Mouse (Mus musculus) heart, postnatal 4 days (tissue): ENCODE results near the gene Chaf1a. TPM values are rescaled to one million over a fixed set of nuclear protein-coding genes. Genes with fewer than 3 reads are reported as not detected.
A peak's percentile ranks its signal among the peaks of the same experiment; 100 is the strongest.

Experiments
- DNase-seq: peaks from one replicate; pipeline ENCODE4 v3.0.0; 2021
- total RNA-seq, 2 experiments: library from RNA; stranded (reverse); gene quantifications; 2 replicates each; pipeline ENCODE4 v1.2.3; 2021

Chaf1a gene
- 10 to 100 TPM; 13.3 to 14.8 TPM for total RNA-seq

GRCm38 (mm10) chr17:56040030-56040856 lies at the start of gene Chaf1a:
Gene Chaf1a, plus strand, starts transcription at chr17:56040439.
- peak; percentile 98 for DNase-seq

GRCm38 (mm10) chr17:55996007-55996406 lies 44.2 kb upstream of the Chaf1a start:
- no peak for DNase-seq

GRCm38 (mm10) chr17:55999794-56000499 lies 40.3 kb upstream of the Chaf1a start:
- no peak for DNase-seq

- no peak for DNase-seq
These were observed 37.2 kb upstream of the Chaf1a start for GRCm38 (mm10) chr17:56003000-56003399.

GRCm38 (mm10) chr17:56005415-56006061 lies 34.7 kb upstream of the Chaf1a start, which contains the start of the genes Stap2 and Mpnd:
Gene Stap2, minus strand, starts transcription at chr17:56005584.
Gene Mpnd, plus strand, starts transcription at chr17:56005711.
- peak; percentile 61 for DNase-seq

GRCm38 (mm10) chr17:56006956-56007355 lies 33.3 kb upstream of the Chaf1a start:
- DNase-seq = no peak

GRCm38 (mm10) chr17:56007444-56008355 lies 32.5 kb upstream of the Chaf1a start:
- no peak for DNase-seq

- peak; percentile 93 for DNase-seq
These were observed 31.7 kb upstream of the Chaf1a start for GRCm38 (mm10) chr17:56008356-56009087.

- peak; percentile 91 for DNase-seq
These were observed 30.9 kb upstream of the Chaf1a start for GRCm38 (mm10) chr17:56009088-56009961.

GRCm38 (mm10) chr17:56009962-56010240 lies 30.3 kb upstream of the Chaf1a start:
- DNase-seq = no peak

GRCm38 (mm10) chr17:56010255-56010654 lies 30.0 kb upstream of the Chaf1a start:
- no peak for DNase-seq

- DNase-seq = peak; percentile 89
These were observed 29.6 kb upstream of the Chaf1a start for GRCm38 (mm10) chr17:56010681-56011080.

GRCm38 (mm10) chr17:56011441-56011840 lies 28.8 kb upstream of the Chaf1a start:
- no peak for DNase-seq

GRCm38 (mm10) chr17:56015293-56015692 lies 24.9 kb upstream of the Chaf1a start:
- no peak for DNase-seq

- no peak for DNase-seq
These were observed 23.9 kb upstream of the Chaf1a start for GRCm38 (mm10) chr17:56016382-56016781.

GRCm38 (mm10) chr17:56016793-56017785 lies 23.1 kb upstream of the Chaf1a start:
- DNase-seq = no peak

GRCm38 (mm10) chr17:56017848-56018247 lies 22.4 kb upstream of the Chaf1a start:
- DNase-seq = no peak

GRCm38 (mm10) chr17:56018347-56019131 lies 21.7 kb upstream of the Chaf1a start:
- DNase-seq = peak; percentile 54
